Mouse (Mus musculus) embryonic facial prominence, embryonic 12.5 days (tissue): ENCODE measurements around the gene Capn1. TPM values are rescaled to one million over a fixed set of nuclear protein-coding genes. Genes with fewer than 3 reads are reported as not detected.
A peak's percentile ranks its signal among the peaks of the same experiment; 100 is the strongest.

Source experiments
- ATAC-seq: fragments of 200-750 bp; cut with Nextera tagmentation; 2 replicates; pipeline ENCODE4 v1.8.0; 2017; ENCODE audit not compliant: insufficient number of reproducible peaks, insufficient read depth, low FRiP score, low TSS enrichment
- H3K27ac ChIP-seq: fragments of 300-500 bp; sonication (generic); 2 replicates; pipeline ENCODE4 v1.5.1; 2016; ENCODE audit warnings: mild to moderate bottlenecking
- H3K27me3 ChIP-seq: fragments of 300-500 bp; sonication (generic); 2 replicates; pipeline ENCODE4 v1.6.1; 2016; ENCODE audit warnings: mild to moderate bottlenecking, moderate library complexity
- H3K36me3 ChIP-seq: fragments of 300-500 bp; sonication (generic); 2 replicates; pipeline ENCODE4 v1.6.1; 2016; ENCODE audit warnings: mild to moderate bottlenecking
- H3K4me1 ChIP-seq: fragments of 300-500 bp; sonication (generic); 2 replicates; pipeline ENCODE4 v1.6.1; 2016
- H3K4me2 ChIP-seq: fragments of 300-500 bp; sonication (generic); replicated peaks from 2 replicates; pipeline ENCODE4 v1.6.1; 2016; ENCODE audit warnings: mild to moderate bottlenecking, moderate library complexity
- H3K4me3 ChIP-seq: fragments of 300-500 bp; sonication (generic); 2 replicates; pipeline ENCODE4 v1.5.1; 2016; ENCODE audit warnings: mild to moderate bottlenecking
- H3K9ac ChIP-seq: fragments of 300-500 bp; sonication (generic); 2 replicates; pipeline ENCODE4 v1.6.1; 2016; ENCODE audit warnings: mild to moderate bottlenecking, moderate library complexity
- H3K9me3 ChIP-seq: fragments of 300-500 bp; sonication (generic); 2 replicates; pipeline ENCODE4 v1.6.1; 2016; ENCODE audit warnings: mild to moderate bottlenecking, moderate library complexity
- WGBS: fragments of 180-500 bp; shearing (Covaris S2); methylation state at CpG from one replicate; pipeline ENCODE4 v1.1.7; 2016; 5-methylcytosine and 5-hydroxymethylcytosine counted together
- polyA plus RNA-seq: library from polyadenylated mRNA; unstranded; fragments of >200 nt; fragmentation: Nextera tagmentation; extraction: Ambion mirVana; gene quantifications from 2 replicates; pipeline ENCODE4 v1.2.1, GENCODE M21; 2016

The Capn1 gene
- polyA plus RNA-seq, 1 experiment from 2014 or later: 7.7 TPM

DNA sequence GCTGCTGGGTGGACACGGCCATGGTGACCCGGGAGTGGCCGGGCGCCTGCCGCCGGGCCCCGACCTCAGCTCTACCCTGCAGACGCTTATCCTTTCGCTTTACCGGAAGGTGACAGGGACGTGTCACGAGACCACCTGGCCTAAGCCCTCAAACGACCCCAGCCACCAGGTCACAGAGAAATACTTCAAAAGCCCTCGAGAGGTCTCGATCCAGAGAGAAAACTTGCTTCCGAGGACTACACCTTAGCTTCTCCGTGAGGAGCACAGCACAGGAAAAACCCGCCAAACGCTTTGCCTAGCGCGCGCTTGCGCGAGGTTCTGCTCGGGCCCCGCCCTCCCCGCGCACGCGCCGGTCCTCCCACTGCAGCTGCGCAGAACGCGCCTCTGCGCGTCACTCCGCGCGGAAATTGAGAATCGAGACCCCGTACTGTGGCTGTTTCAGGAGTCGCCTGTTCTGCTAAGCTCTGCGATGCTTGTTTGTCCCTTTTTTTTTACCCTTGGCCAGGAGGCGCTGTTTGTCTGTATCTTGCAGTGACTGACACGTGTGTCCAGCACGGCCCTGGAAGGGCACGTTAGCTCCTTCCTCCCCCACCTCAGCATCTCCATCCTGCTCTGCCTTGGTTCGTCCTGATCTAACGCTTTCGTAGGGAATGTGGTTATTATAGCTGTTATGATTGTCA, 51.7 kb downstream of the Capn1 start, which contains the start of gene Pola2:
TSS of gene Pola2 (minus strand) at position 320 of the 680 bp plus-strand sequence.
- H3K4me3 ChIP-seq: peak within 1 kb of the TSS; percentile 81
- H3K4me1 ChIP-seq: peaks cover 23% of the 10 kb centered on the region
- H3K27me3 ChIP-seq: no peaks in the 10 kb centered on the region
- ATAC-seq: peak; percentile 82
- peaks cover 19% of the 10 kb centered on the region for H3K36me3 ChIP-seq
- peak within 1 kb of the TSS; percentile 91 for H3K9ac ChIP-seq
- H3K27ac ChIP-seq: peak within 1 kb of the TSS; percentile 81
- peak within 1 kb of the TSS; percentile 81 for H3K4me2 ChIP-seq
- H3K9me3 ChIP-seq: no peaks in the 10 kb centered on the region
- under 1% methylated on average over 50 of the region's 50 CpGs for WGBS

DNA sequence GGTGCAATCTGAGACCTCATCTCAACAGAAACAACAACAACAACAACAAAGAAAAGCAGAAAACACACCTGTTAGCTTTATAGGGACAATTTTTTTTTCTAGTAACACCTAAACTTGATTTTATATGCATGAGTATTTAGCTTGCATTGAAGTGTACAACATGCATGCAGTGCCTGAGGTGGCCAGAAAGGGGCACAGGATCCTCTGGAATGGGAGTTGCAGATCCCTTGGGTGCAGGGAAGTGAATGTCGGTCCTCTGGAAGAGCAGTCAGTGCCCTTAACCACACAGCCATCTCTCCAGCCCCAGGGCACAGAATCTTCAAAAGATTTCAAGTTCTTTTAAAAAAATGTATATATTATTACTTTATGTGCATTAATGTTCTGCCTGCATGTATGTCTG, 53.0 kb downstream of the Capn1 start:
- 23% methylated on average over 1 of the region's 1 CpGs for WGBS

DNA sequence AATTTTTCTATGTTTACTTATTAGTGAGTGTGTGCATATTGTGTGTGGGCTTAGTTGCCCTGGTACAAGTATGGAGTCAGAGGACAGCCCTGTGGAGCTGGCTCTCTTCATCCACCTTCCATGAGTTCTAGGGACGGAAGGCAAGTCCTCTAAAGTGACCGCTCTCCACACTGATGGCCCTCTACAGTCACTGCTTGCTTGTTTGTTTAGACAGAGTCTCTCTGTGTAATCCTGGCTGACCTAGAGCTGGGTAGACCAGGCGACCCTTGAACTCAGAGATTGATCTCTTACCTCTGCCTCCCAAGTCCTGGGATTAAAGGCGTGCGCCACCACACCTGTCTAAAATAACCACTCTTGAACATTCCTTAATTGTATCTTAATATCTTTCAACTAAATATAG, 58.3 kb downstream of the Capn1 start:
- H3K36me3 ChIP-seq: peaks cover 59% of the 10 kb centered on the region
- no peaks in the 10 kb centered on the region for H3K27me3 ChIP-seq
- 88% methylated on average over 5 of the region's 5 CpGs for WGBS
- no peak overlapping the region for H3K4me3 ChIP-seq
- H3K9ac ChIP-seq: no peak overlapping the region
- no peak overlapping the region for H3K27ac ChIP-seq
- no peak for ATAC-seq
- H3K4me1 ChIP-seq: peaks cover 7% of the 10 kb centered on the region
- no peak overlapping the region for H3K4me2 ChIP-seq
- no peaks in the 10 kb centered on the region for H3K9me3 ChIP-seq

More for the DNA sequence above, 53.0 kb downstream of the Capn1 start:
- Histone ChIP-seq H3K27me3 (no peaks in the 10 kb centered on the region), H3K4me3 (peak overlapping the region; percentile 81), H3K4me2 (peak overlapping the region; percentile 81), H3K4me1 (peaks cover 23% of the 10 kb centered on the region), H3K36me3 (peaks cover 32% of the 10 kb centered on the region), H3K9ac (peak overlapping the region; percentile 91), H3K27ac (no peak overlapping the region), H3K9me3 (no peaks in the 10 kb centered on the region)
- no peak for ATAC-seq

DNA sequence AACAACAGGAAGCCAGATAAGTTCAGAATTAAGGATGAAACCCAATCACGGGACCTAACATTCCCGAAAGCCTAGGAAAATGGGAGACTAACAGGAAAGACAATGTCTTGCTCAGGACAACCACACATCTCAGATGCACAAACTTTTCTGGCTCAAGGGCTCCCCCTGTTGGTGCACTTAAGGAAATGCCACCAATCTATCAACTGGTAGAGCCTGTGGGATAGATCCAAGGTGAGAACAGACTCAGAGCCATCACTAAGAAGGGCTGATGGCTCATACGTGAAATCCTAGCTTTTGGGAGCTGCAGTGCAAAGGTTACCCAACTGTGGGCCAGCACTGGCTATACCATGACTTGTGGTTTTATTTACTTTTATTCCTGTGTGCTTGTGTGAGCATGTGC, 59.0 kb downstream of the Capn1 start:
- no peak overlapping the region for H3K9ac ChIP-seq
- 31% methylated on average over 3 of the region's 3 CpGs for WGBS
- no peak overlapping the region for H3K27ac ChIP-seq
- no peaks in the 10 kb centered on the region for H3K27me3 ChIP-seq
- no peak overlapping the region for H3K4me3 ChIP-seq
- peaks cover 66% of the 10 kb centered on the region for H3K36me3 ChIP-seq
- no peaks in the 10 kb centered on the region for H3K9me3 ChIP-seq
- peaks cover 13% of the 10 kb centered on the region; the same call in 1 of the 2 replicates for H3K4me1 ChIP-seq
- peak; percentile 59; the same call in 1 of the 2 replicates for ATAC-seq
- no peak overlapping the region for H3K4me2 ChIP-seq

DNA sequence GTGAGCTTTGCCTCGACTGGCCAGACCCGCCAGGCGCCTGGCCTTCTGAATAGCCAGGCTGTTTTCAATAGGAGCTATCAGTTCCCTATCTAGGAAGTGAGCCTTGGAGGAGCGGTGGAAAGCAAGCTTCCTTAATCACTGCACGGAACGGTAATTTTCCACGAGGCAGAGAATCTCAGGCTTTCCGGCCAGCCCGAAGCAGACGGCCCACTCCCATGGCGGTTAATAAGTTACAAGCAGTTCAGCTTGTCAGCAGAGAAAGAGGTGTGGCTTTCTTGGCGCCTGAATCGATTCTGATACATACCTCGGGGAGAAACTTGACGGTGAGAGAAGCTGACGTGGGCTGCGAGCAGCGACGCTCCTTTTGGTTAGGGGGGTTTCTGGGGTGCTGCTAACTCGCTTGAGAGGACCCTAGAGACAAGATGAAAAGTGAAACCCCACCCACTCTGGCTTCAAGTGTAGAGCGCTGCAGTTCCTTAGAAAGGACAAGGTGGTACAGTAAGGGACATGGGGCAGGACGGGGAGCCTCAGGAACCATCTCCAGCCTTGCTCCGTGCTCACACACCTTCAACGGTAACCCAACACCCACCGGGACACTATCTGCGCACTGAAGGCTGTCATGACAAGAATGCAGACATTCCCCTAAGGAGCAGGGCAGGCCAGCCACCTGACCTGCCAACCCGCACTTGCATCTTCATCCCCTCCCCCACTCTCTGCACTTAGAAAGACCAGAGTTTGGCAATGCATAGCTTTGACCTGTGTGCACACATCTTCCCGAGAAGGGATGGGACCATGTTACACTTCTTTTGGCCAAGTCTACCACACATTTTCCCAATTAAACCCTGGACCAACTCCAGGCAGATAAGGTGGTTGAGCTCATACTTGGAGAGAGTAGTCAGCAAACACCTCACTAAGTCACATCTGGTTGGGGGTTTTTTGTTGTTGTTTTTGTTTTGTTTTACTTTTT, 59.7 kb downstream of the Capn1 start:
- ATAC-seq: no peak
- H3K9me3 ChIP-seq: no peaks in the 10 kb centered on the region
- peaks cover 15% of the 10 kb centered on the region; the same call in 1 of the 2 replicates for H3K4me1 ChIP-seq
- H3K36me3 ChIP-seq: peaks cover 66% of the 10 kb centered on the region
- H3K4me3 ChIP-seq: no peak overlapping the region
- H3K27me3 ChIP-seq: no peaks in the 10 kb centered on the region
- no peak overlapping the region for H3K9ac ChIP-seq
- 76% methylated on average over 28 of the region's 28 CpGs for WGBS
- H3K4me2 ChIP-seq: no peak overlapping the region
- H3K27ac ChIP-seq: peak overlapping the region; percentile 51; the same call in 1 of the 2 replicates

DNA sequence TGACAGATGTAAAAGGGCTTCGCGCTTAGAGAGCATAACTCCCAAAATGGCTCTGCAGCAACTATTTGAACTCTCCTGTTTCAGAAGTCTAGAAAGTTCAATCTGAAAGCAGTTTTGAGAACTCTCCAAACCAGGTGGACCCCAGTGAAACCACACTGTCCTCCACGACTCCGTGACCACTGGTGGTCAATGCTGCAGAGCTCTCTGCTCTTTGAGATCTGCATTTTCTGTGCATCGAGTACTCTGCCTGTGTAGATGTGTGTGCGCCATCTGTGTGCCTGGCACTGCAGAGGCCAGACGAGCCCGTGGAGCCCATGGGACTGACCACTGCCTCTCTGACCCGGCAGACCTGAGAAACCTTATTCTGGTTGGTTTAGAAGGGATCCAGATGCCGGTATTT, 60.8 kb downstream of the Capn1 start:
- H3K9me3 ChIP-seq: no peaks in the 10 kb centered on the region
- peaks cover 15% of the 10 kb centered on the region; the same call in 1 of the 2 replicates for H3K4me1 ChIP-seq
- no peaks in the 10 kb centered on the region for H3K27me3 ChIP-seq
- ATAC-seq: no peak
- H3K4me3 ChIP-seq: no peak overlapping the region
- no peak overlapping the region for H3K4me2 ChIP-seq
- no peak overlapping the region; the same call in 1 of the 2 replicates for H3K27ac ChIP-seq
- 91% methylated on average over 10 of the region's 10 CpGs for WGBS
- peaks cover 71% of the 10 kb centered on the region for H3K36me3 ChIP-seq
- H3K9ac ChIP-seq: no peak overlapping the region

DNA sequence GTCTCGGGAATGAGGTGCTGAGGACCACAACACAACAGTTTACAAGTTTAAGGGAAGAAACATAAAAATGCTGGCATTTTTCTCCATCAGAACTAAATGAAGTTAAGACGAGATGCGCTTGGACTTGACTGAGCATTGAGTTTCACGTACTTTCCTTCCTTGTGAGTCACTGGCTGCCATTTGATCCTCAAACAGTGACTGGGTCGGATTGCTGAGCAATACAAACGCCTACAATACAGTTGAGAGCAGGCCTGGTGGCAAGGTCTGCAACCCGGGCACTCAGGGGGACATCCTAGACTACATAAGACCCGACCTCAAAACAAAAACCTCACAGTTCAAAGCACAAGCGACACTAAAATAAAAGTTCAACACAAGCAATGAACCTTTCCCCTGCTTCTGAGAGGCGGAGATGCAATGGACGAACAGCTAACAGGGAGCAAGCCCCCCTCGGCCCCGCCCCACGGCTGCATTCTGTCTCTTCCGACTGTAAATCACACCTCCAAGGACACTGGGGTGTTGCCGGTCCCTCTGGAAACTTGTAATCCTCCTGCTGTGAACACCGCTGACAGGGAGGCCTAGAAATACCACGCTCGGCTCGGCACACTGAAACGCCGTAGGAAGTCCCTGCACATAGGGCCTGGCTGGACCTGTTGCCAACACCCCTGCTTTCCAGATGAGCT, 61.5 kb downstream of the Capn1 start:
- Histone ChIP-seq H3K36me3 (peaks cover 71% of the 10 kb centered on the region), H3K4me2 (no peak overlapping the region), H3K27me3 (no peaks in the 10 kb centered on the region), H3K9ac (no peak overlapping the region), H3K9me3 (no peaks in the 10 kb centered on the region), H3K4me3 (no peak overlapping the region), H3K4me1 (peaks cover 15% of the 10 kb centered on the region; the same call in 1 of the 2 replicates), H3K27ac (no peak overlapping the region)
- no peak for ATAC-seq
- 84% methylated on average over 22 of the region's 22 CpGs for WGBS

GRCm38 (mm10) chr19:5953201-5953770, 62.4 kb downstream of the Capn1 start:
- Histone ChIP-seq H3K27me3 (no peaks in the 10 kb centered on the region), H3K4me2 (no peak overlapping the region), H3K9me3 (no peaks in the 10 kb centered on the region), H3K27ac (peak overlapping the region; percentile 69; the same call in 1 of the 2 replicates), H3K4me3 (no peak overlapping the region), H3K4me1 (peaks cover 15% of the 10 kb centered on the region; the same call in 1 of the 2 replicates), H3K36me3 (peaks cover 68% of the 10 kb centered on the region), H3K9ac (no peak overlapping the region)
- WGBS: 92% methylated on average over 19 of the region's 19 CpGs
- ATAC-seq: no peak

DNA sequence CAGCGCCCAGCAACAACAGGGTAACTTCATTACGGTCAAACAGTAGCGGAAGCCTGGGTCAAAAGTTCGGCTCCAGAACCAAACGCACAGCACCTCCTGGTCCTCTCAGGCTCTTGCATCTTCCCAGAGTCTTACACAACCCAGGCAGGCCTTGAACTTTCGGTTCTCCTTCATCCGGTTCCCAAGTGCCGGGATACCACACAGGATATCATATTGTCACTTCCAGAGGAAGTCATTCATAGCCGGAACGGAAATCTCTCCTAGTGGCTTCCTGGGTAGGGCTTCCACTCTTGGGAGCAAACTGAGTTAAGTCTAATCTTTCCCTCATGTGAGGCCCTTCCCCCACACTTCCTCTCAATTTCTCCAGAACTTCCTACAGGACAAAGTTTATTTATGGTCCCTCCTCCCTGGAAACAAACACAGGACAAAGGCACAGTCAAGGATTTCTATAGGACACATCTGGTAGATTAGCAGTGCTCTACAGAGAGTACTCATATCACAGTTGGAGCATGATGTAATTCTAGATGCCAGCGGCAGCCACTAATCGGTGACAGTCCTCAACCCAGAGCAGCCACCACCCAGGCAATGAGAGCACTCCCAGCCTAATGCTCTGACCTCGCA, 63.5 kb downstream of the Capn1 start:
- ATAC-seq: no peak
- Histone ChIP-seq H3K27ac (peak overlapping the region; percentile 69), H3K4me1 (peaks cover 15% of the 10 kb centered on the region; the same call in 1 of the 2 replicates), H3K36me3 (peaks cover 66% of the 10 kb centered on the region), H3K4me3 (no peak overlapping the region), H3K27me3 (no peaks in the 10 kb centered on the region), H3K4me2 (no peak overlapping the region), H3K9me3 (no peaks in the 10 kb centered on the region), H3K9ac (0 out of 2 replicates have a peak overlapping the region, but pooled peaks have one; percentile 17)
- WGBS: 55% methylated on average over 13 of the region's 13 CpGs

DNA sequence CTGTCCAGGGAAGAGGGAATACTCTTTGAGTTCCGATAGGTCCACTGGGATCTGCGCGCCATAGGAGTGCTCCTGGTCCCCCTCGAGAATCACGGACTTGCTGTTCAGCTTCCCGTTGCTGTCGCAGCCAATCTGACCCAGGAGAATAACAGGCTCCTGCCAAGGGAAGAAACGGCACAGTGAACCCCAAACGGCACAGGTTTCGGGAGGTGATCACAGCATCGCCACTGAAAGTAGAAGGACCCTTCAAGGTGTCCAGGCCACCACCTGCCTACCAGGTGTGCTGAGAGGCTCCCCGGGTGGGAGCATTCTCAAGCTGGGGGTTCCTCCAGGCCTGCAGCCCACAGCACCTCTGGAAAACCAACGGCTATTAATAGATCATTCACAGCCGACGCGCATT, 64.1 kb downstream of the Capn1 start:
- peaks cover 66% of the 10 kb centered on the region for H3K36me3 ChIP-seq
- 83% methylated on average over 16 of the region's 16 CpGs for WGBS
- no peak overlapping the region for H3K4me2 ChIP-seq
- H3K27ac ChIP-seq: peak overlapping the region; percentile 69
- H3K27me3 ChIP-seq: no peaks in the 10 kb centered on the region
- H3K9me3 ChIP-seq: no peaks in the 10 kb centered on the region
- no peak for ATAC-seq
- H3K9ac ChIP-seq: no peak overlapping the region
- H3K4me1 ChIP-seq: peaks cover 15% of the 10 kb centered on the region; the same call in 1 of the 2 replicates
- H3K4me3 ChIP-seq: no peak overlapping the region
